In genomic region chr19:10297041-10297503, GRCm38 (mm10) we compare ENCODE assay signal across 9 mouse cellular contexts. TPM values are rescaled to one million over a fixed set of nuclear protein-coding genes. Genes with fewer than 3 reads are reported as not detected.
A peak's percentile ranks its signal among the peaks of the same experiment; 100 is the strongest.
DNase-seq lines count a peak whose midpoint lies in the region; ATAC-seq and TF ChIP-seq lines count a peak whose summit lies in the region.
"Had no signal": no experiment of that assay in that cellular context is flagged by ENCODE, and none has a peak within 500 bp of the region (broad histone marks: within the 10 kb centered on the region; RNA-seq: fewer than 3 reads in every experiment).

No protein-coding gene starts in this region.

- H3K27me3 ChIP-seq in intestine, embryonic 16.5 days (replicated peaks; ENCODE audit: control insufficient read depth, insufficient read depth, low read length) = no peaks in the 10 kb centered on the region
- H3K27me3 ChIP-seq in lung, postnatal 0 days (replicated peaks; ENCODE audit: insufficient read depth, low read length) = no peaks in the 10 kb centered on the region

- no peaks in the 10 kb centered on the region for H3K9me3 ChIP-seq in intestine, embryonic 16.5 days (ENCODE audit: control insufficient read depth, low read length)
- no peaks in the 10 kb centered on the region for H3K9me3 ChIP-seq in lung, postnatal 0 days (ENCODE audit: low read length)

- peaks cover 54% of the 10 kb centered on the region for H3K4me1 ChIP-seq in intestine, embryonic 16.5 days (ENCODE audit: control insufficient read depth, insufficient read depth, low read length)
- peaks cover 41% of the 10 kb centered on the region for H3K4me1 ChIP-seq in lung, postnatal 0 days (ENCODE audit: insufficient read depth, low read depth, low read length)

- WGBS in intestine, embryonic 16.5 days = 19% methylated on average over 8 of the region's 8 CpGs
- 4% methylated on average over 8 of the region's 8 CpGs for WGBS in lung, postnatal 0 days

- TF ChIP-seq EP300 in lung, postnatal 0 days (IDR thresholded peaks at IDR 0.05) = no peak

- H3K36me3 ChIP-seq in intestine, embryonic 16.5 days (ENCODE audit: control insufficient read depth, insufficient read depth, low read length) = no peaks in the 10 kb centered on the region
- no peaks in the 10 kb centered on the region for H3K36me3 ChIP-seq in lung, postnatal 0 days (ENCODE audit: insufficient read depth, low read length)

- peak overlapping the region; percentile 16; the same call in 1 of the 2 replicates for H3K4me2 ChIP-seq in intestine, embryonic 16.5 days (ENCODE audit: low read depth, low read length)
- H3K4me2 ChIP-seq in lung, postnatal 0 days (replicated peaks; ENCODE audit: low read depth, low read length) = peak overlapping the region; percentile 37

- peak overlapping the region; percentile 90 for H3K27ac ChIP-seq in intestine, embryonic 16.5 days (ENCODE audit: low read length)
- H3K27ac ChIP-seq in lung, postnatal 0 days (ENCODE audit: low read length) = peak overlapping the region; percentile 75

- no peak overlapping the region for H3K4me3 ChIP-seq in intestine, embryonic 16.5 days (ENCODE audit: low read length)
- no peak overlapping the region for H3K4me3 ChIP-seq in lung, postnatal 0 days (ENCODE audit: low read depth, low read length)
- H3K4me3 ChIP-seq: erythroblast, embryonic 14.5 days had no signal

- H3K9ac ChIP-seq in intestine, embryonic 16.5 days (ENCODE audit: low read depth, low read length) = peak overlapping the region; percentile 61
- no peak overlapping the region for H3K9ac ChIP-seq in lung, postnatal 0 days (replicated peaks; ENCODE audit: low read depth)

- TF ChIP-seq CTCF in lung, postnatal 0 days (IDR thresholded peaks at IDR 0.05) = no peak

- ATAC-seq in intestine, embryonic 16.5 days = peak; percentile 68
- ATAC-seq in lung, postnatal 0 days = peak; percentile 75

- peak; percentile 17 to 54 for DNase-seq in frontal cortex, postnatal 36 days (ENCODE audit: low spot score in 2 of 2)
- no peak for DNase-seq in frontal cortex, postnatal 14 days (ENCODE audit: low spot score in 2 of 2)
- peak; percentile 88 for DNase-seq in NIH3T3 (ENCODE audit: low read depth)
- peak; percentile 65 for DNase-seq in gastrocnemius, postnatal 10 days
- peak; percentile 95 for DNase-seq in lung, postnatal 0 days (ENCODE audit: low spot score)
- DNase-seq in thymus, postnatal 25 days = no peak
- no peak for DNase-seq in thymus, postnatal 36 days

RNA-seq across cellular contexts. Expression of gene Dagla, which starts 7.6 kb away (rescaled TPM):
- total RNA-seq in gastrocnemius, postnatal 10 days (2021) = 1 to 10 TPM; 8.9 to 9.3 TPM
- polyA plus RNA-seq in intestine, embryonic 16.5 days (2015; fragmentation: Nextera tagmentation; extraction: Ambion mirVana) = 2.6 and 3.2 TPM in 2 replicates
- 1.2 and 1.4 TPM in 2 replicates for polyA plus RNA-seq in lung, postnatal 0 days (2015; fragmentation: Nextera tagmentation; extraction: Ambion mirVana)

RNA-seq across cellular contexts. Expression of gene Myrf, which starts 56.5 kb away (rescaled TPM):
- total RNA-seq in gastrocnemius, postnatal 10 days (2021) = under 1 TPM; 0.09 to 0.14 TPM
- 9.9 and 10.1 TPM in 2 replicates for polyA plus RNA-seq in intestine, embryonic 16.5 days (2015; fragmentation: Nextera tagmentation; extraction: Ambion mirVana)
- 5.0 and 5.9 TPM in 2 replicates for polyA plus RNA-seq in lung, postnatal 0 days (2015; fragmentation: Nextera tagmentation; extraction: Ambion mirVana)

Comparison
In these comparisons a context has a peak if more than half of its experiments do, and no peak if none do; other contexts are left out.
1. DNase-seq: peak in frontal cortex, postnatal 36 days (2 of 2), NIH3T3 (single experiment), gastrocnemius, postnatal 10 days (single experiment) and lung, postnatal 0 days (single experiment); none in frontal cortex, postnatal 14 days (0 of 2), thymus, postnatal 25 days (single experiment) and thymus, postnatal 36 days (0 of 2).